Mouse (Mus musculus): ENCODE data around the gene Edrf1.

Edrf1 gene

GRCm38 (mm10) chr7:133637361-133638305 lies at the start of gene Edrf1:
Edrf1 (plus strand) TSS chr7:133637543.
- DNase-seq: peak; percentile 92

GRCm38 (mm10) chr7:133591750-133592149 lies 45.6 kb upstream of the Edrf1 start:
- DNase-seq: no peak

GRCm38 (mm10) chr7:133600558-133600957 lies 36.8 kb upstream of the Edrf1 start:
- no peak for DNase-seq

GRCm38 (mm10) chr7:133602058-133602457 lies 35.3 kb upstream of the Edrf1 start, which contains the start of gene Tex36:
Tex36 (minus strand) TSS chr7:133602158.
- no peak for DNase-seq

GRCm38 (mm10) chr7:133603156-133603555 lies 34.2 kb upstream of the Edrf1 start:
- no peak for DNase-seq

- DNase-seq: no peak
Measured at GRCm38 (mm10) chr7:133604427-133605081, 32.8 kb upstream of the Edrf1 start.

GRCm38 (mm10) chr7:133607331-133607730 lies 30.0 kb upstream of the Edrf1 start:
- no peak for DNase-seq

- DNase-seq: no peak
Measured at GRCm38 (mm10) chr7:133607883-133608575, 29.3 kb upstream of the Edrf1 start.

- DNase-seq: no peak
Measured at GRCm38 (mm10) chr7:133608631-133609340, 28.6 kb upstream of the Edrf1 start.

GRCm38 (mm10) chr7:133609585-133609984 lies 27.8 kb upstream of the Edrf1 start:
- no peak for DNase-seq

GRCm38 (mm10) chr7:133612981-133613380 lies 24.4 kb upstream of the Edrf1 start:
- no peak for DNase-seq

- no peak for DNase-seq
Measured at GRCm38 (mm10) chr7:133620721-133621120, 16.6 kb upstream of the Edrf1 start.

GRCm38 (mm10) chr7:133623226-133623625 lies 14.1 kb upstream of the Edrf1 start:
- DNase-seq: no peak

GRCm38 (mm10) chr7:133627184-133627936 lies 10.0 kb upstream of the Edrf1 start:
- no peak for DNase-seq

- DNase-seq: no peak
Measured at GRCm38 (mm10) chr7:133630821-133631220, 6.5 kb upstream of the Edrf1 start.

GRCm38 (mm10) chr7:133632476-133632875 lies 4.9 kb upstream of the Edrf1 start:
- peak; percentile 61 for DNase-seq

GRCm38 (mm10) chr7:133634932-133635650 lies 2.3 kb upstream of the Edrf1 start:
- no peak for DNase-seq

GRCm38 (mm10) chr7:133636738-133637352 lies 498 bp upstream of the Edrf1 start:
- DNase-seq: peak; percentile 92

GRCm38 (mm10) chr7:133638306-133638705 lies 963 bp downstream of the Edrf1 start:
- DNase-seq: peak; percentile 10

GRCm38 (mm10) chr7:133638821-133639220 lies 1.5 kb downstream of the Edrf1 start:
- DNase-seq: no peak

GRCm38 (mm10) chr7:133645716-133646115 lies 8.4 kb downstream of the Edrf1 start:
- no peak for DNase-seq

Measured in thymus, postnatal 14 days (tissue).